Mouse (Mus musculus) midbrain, embryonic 11.5 days (tissue): ENCODE data around the gene Fam89b. TPM values are rescaled to one million over a fixed set of nuclear protein-coding genes. Genes with fewer than 3 reads are reported as not detected.
"Not testable (repeated sequence)": the region's sequence is repeated elsewhere in the genome, so short reads cannot be mapped to it uniquely, and the experiment has no call there.

Experiments used
- ATAC-seq: fragments of 200-750 bp; cut with Nextera tagmentation; 2 replicates; pipeline ENCODE4 v1.8.0; 2017; ENCODE audit warnings: moderate TSS enrichment, moderate library complexity; ENCODE audit not compliant: low FRiP score
- DNase-seq: peaks from one replicate; pipeline ENCODE4 v3.0.0; 2015; ENCODE audit warnings: low spot score; ENCODE audit errors: missing footprints
- H3K27ac ChIP-seq: fragments of 300-500 bp; sonication (generic); 2 replicates; pipeline ENCODE4 v1.5.1; 2014; ENCODE audit warnings: low read depth, low read length
- H3K27me3 ChIP-seq: fragments of 300-500 bp; sonication (generic); 2 replicates; pipeline ENCODE4 v1.6.1; 2014; ENCODE audit warnings: mild to moderate bottlenecking, low read length, moderate library complexity, mixed read lengths; ENCODE audit not compliant: control insufficient read depth, insufficient read depth
- H3K36me3 ChIP-seq: fragments of 300-500 bp; sonication (generic); 2 replicates; pipeline ENCODE4 v1.6.1; 2014; ENCODE audit warnings: mild to moderate bottlenecking, low read length, moderate library complexity, mixed read lengths; ENCODE audit not compliant: control insufficient read depth, insufficient read depth
- H3K4me1 ChIP-seq: fragments of 300-500 bp; sonication (generic); 2 replicates; pipeline ENCODE4 v1.6.1; 2014; ENCODE audit warnings: low read length; ENCODE audit not compliant: control insufficient read depth, insufficient read depth
- H3K4me2 ChIP-seq: fragments of 300-500 bp; sonication (generic); 2 replicates; pipeline ENCODE4 v1.6.1; 2014; ENCODE audit warnings: mild to moderate bottlenecking, moderate library complexity
- H3K4me3 ChIP-seq: fragments of 300-500 bp; sonication (generic); 2 replicates; pipeline ENCODE4 v1.5.1; 2014; ENCODE audit warnings: low read depth, low read length
- H3K9ac ChIP-seq: fragments of 300-500 bp; sonication (generic); 2 replicates; pipeline ENCODE4 v1.6.1; 2014; ENCODE audit warnings: low read length
- H3K9me3 ChIP-seq: fragments of 300-500 bp; sonication (generic); 2 replicates; pipeline ENCODE4 v1.6.1; 2016; ENCODE audit warnings: low read length; ENCODE audit not compliant: control insufficient read depth
- WGBS: fragments of 180-500 bp; shearing (Covaris S2); extraction: QIAGEN DNeasy Blood & Tissue Kit; methylation state at CpG from one replicate; pipeline ENCODE4 v1.1.7; 2014; 5-methylcytosine and 5-hydroxymethylcytosine counted together
- polyA plus RNA-seq: library from polyadenylated mRNA; unstranded; fragments of >200 nt; fragmentation: Nextera tagmentation; extraction: Ambion mirVana; gene quantifications from 2 replicates; pipeline ENCODE4 v1.2.1, GENCODE M21; 2014

Fam89b gene
- polyA plus RNA-seq, 1 experiment from 2014 or later = 158 TPM

DNA sequence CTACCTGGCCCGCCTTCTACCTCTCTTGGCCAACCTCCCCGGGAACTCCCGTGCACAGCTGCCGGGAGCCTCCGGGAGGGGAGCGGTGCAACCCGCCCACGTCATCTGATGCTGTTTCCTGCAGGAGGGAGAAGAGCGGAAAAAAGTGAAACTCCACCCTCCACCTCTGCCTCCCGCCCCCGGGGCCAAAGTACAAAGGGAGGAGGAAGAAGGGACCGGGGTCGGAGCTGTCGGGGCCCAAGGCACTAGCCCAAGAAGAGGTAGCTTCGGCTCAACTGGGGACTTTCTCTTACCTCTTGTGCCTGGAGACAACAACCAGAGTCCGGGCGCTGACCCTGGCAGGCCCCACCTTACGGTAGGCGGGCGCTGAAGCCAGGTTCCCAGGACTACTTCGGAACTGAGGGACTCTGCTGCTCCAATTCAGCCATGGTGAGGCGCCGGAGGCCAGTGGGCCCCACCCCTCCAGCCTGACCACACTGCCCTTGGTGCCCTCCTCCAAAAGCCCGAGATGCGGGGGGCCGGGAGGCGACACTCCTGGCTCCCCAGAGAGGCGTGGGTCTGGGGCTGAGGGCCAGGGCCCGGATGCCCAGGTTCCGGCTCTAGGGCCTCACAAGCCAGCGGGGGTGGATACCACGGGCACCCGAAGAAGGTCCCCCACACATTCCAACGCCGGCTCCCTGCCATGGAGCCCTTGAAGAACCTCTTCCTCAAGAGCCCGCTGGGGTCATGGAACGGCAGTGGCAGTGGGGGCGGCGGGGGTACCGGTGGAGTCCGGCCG is 39.7 kb downstream of the Fam89b start:
- Histone ChIP-seq H3K27ac (peak overlapping the region; percentile 62), H3K4me3 (peak overlapping the region; percentile 90), H3K9ac (peak overlapping the region; percentile 73), H3K9me3 (no peaks in the 10 kb centered on the region), H3K4me2 (peak overlapping the region; percentile 99), H3K36me3 (peaks cover 13% of the 10 kb centered on the region), H3K27me3 (no peaks in the 10 kb centered on the region), H3K4me1 (peaks cover 33% of the 10 kb centered on the region)
- peak; percentile 92 for DNase-seq
- WGBS = 14% methylated on average over 42 of the region's 42 CpGs
- ATAC-seq = peak; percentile 15; the same call in 1 of the 2 replicates

DNA sequence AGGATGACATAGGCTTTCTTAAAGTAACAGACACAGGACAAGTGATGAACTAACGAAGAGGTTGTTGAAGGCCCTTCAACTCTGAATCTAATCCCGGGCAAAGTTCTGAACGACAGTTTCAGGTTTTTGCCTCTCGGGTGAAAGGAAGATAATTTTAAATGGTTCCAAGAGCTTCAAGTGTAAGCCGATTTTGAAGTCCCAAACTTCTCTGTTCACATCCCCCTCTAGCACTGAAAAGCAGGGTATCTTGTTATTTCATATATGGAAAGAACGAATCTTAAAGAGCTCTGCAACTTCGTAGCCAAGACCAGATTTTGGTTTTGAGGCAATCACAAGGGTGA is 40.4 kb downstream of the Fam89b start:
- Histone ChIP-seq H3K4me3 (peak overlapping the region; percentile 90), H3K4me2 (peak overlapping the region; percentile 99), H3K27me3 (no peaks in the 10 kb centered on the region), H3K27ac (peak overlapping the region; percentile 62), H3K9ac (peak overlapping the region; percentile 73), H3K9me3 (no peaks in the 10 kb centered on the region), H3K36me3 (peaks cover 14% of the 10 kb centered on the region), H3K4me1 (peaks cover 33% of the 10 kb centered on the region)
- WGBS = under 1% methylated on average over 7 of the region's 7 CpGs
- no peak for DNase-seq
- no peak for ATAC-seq

DNA sequence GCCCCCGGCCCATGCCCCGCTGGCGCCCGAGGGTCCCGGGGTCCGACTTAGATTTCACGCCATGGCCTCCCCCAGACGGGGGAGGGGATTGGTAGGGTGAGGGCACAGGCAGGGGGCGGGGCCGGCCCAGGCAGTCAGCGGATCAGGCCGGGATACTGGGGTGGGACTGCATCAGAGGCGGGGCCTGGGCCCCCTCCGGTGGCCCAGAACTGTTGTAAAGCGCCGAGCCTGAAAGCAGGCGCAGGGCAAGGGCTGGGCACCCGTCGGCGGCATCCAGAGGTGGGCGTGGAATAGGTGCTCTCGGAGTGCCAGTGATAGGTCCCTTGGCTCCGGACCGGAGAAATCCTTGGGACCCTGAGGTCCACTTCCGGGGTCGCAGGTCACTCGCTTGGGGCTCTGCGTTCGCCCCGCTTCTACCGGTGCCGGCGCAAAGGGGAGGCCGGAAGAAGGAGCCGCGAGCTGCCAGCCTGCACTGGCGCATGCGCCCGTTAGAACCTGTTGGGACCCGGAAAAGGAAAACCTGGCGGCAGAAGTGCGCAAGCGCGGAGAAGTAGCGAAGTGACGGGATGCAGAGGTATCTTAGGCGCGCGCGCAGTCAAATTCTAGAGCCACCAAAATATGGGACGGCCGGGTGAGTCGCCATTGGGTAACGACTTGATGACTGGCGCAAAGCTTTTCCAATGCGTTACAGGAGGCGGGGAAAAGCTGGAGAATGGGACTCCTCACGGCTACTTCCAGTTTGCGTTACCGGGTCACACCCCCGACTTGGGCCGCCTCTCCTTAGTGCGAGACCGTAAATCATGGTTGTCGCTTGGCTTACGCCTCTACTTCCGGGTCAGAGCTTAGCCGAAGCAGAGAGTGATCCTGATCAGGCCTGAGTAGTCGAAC is 41.0 kb downstream of the Fam89b start, which contains the start of the genes Map3k11 and Pcnx3:
Gene Map3k11, plus strand, starts transcription at position 543 of the 888 bp plus-strand sequence.
Gene Pcnx3, minus strand, starts transcription at position 709 of the 888 bp plus-strand sequence.
- ATAC-seq (peak; percentile 91), DNase-seq (peak; percentile 99)
- Histone ChIP-seq H3K27me3 (no peaks in the 10 kb centered on the region), H3K4me2 (peak within 1 kb of the TSS; percentile 99), H3K27ac (peak within 1 kb of the TSS; percentile 76), H3K4me3 (peak within 1 kb of the TSS; percentile 90), H3K9ac (peak within 1 kb of the TSS; percentile 85), H3K36me3 (peaks cover 20% of the 10 kb centered on the region), H3K4me1 (peaks cover 33% of the 10 kb centered on the region), H3K9me3 (no peaks in the 10 kb centered on the region)
- WGBS = under 1% methylated on average over 69 of the region's 69 CpGs

DNA sequence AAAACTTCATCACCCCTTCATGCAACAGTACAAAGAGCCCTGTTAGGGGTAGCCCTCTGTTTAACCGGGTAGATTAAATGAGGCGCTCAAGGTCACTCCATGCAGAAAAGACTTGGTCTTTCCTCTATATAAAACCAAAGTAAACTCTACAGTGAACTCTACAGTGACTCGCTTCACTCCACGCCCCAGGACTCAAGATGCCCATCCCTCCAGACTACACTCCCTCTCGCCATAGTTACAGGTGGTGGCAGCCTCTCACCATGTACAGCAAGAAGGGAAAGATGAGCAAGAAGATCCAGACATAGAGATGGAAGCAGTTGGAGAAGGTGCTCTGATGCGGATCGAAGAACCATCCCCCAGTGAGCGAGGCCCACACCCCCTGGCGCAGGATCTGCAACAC is 41.7 kb downstream of the Fam89b start:
- no peaks in the 10 kb centered on the region for H3K9me3 ChIP-seq
- H3K4me1 ChIP-seq = peaks cover 33% of the 10 kb centered on the region
- peaks cover 25% of the 10 kb centered on the region for H3K36me3 ChIP-seq
- H3K4me2 ChIP-seq = peak overlapping the region; percentile 99
- no peaks in the 10 kb centered on the region for H3K27me3 ChIP-seq
- peak overlapping the region; percentile 90 for H3K4me3 ChIP-seq
- WGBS = 21% methylated on average over 9 of the region's 9 CpGs
- H3K9ac ChIP-seq = peak overlapping the region; percentile 85
- no peak for ATAC-seq
- DNase-seq = no peak
- H3K27ac ChIP-seq = peak overlapping the region; percentile 76

DNA sequence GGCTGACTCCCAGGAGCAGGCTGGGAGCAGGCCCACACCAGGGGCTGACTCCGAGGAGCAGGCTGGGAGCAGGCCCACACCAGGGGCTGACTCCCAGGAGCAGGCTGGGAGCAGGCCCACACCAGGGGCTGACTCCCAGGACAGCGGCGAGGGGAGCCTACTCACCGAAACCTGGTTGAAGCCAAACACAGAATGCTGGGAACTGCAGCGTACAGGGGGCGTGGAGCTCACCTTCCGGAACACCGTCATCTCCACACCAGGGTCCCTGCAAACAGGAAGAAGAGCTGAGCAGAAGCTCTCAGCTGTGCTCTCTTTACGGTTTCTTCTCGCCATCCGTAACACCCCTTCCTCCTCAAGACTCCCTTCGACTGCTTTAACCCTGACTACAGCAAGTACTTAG is 42.5 kb downstream of the Fam89b start:
- DNase-seq, H3K27ac ChIP-seq, H3K27me3 ChIP-seq, H3K4me2 ChIP-seq, H3K9ac ChIP-seq, H3K9me3 ChIP-seq, H3K4me3 ChIP-seq, ATAC-seq: not testable (repeated sequence)
- peaks cover 28% of the 10 kb centered on the region for H3K4me1 ChIP-seq
- H3K36me3 ChIP-seq = peaks cover 30% of the 10 kb centered on the region
- WGBS = 88% methylated on average over 12 of the region's 12 CpGs

DNA sequence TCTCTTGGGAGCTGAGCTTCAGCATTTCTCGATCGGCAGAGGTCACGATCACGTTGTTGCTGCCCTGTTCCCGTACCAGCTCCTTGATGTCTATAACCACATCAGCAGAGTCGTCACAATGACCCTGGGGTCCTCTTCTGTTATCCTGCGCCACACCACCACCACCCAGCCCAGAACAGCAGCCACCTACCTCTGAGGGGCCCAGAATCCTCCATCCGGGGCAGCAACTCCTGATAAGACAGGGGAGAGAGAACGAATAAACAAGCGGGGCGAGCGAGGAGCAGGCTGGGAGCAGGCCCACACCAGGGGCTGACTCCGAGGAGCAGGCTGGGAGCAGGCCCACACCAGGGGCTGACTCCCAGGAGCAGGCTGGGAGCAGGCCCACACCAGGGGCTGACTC is 43.0 kb downstream of the Fam89b start:
- H3K27ac ChIP-seq = no peak overlapping the region
- H3K9me3 ChIP-seq = no peaks in the 10 kb centered on the region
- H3K4me3 ChIP-seq = no peak overlapping the region
- DNase-seq (no peak), ATAC-seq (no peak)
- 92% methylated on average over 13 of the region's 13 CpGs for WGBS
- H3K4me1 ChIP-seq = peaks cover 25% of the 10 kb centered on the region
- no peak overlapping the region for H3K4me2 ChIP-seq
- peaks cover 32% of the 10 kb centered on the region for H3K36me3 ChIP-seq
- H3K9ac ChIP-seq = no peak overlapping the region
- H3K27me3 ChIP-seq = no peaks in the 10 kb centered on the region

DNA sequence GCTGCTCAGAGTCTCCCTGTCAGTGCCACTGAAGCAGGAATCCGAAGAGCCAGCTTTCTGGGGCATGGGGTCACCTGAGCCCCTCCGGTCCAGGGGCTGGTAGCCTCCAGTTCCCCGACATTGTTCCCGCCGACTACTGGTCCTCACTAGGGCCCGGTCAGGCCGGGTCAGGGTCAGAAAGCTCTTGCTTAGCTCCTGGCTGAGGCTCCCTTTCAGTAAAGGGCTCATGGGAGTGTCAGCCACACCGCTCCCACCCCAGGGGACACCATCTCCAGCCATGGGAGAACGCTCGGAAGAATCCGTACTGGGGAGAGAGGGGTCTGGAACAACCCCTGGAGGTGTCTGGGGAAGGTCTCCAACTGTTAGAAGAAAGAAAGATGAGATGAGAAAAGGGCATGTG is 43.6 kb downstream of the Fam89b start:
- Histone ChIP-seq H3K4me1 (peaks cover 20% of the 10 kb centered on the region), H3K36me3 (peaks cover 36% of the 10 kb centered on the region), H3K27ac (no peak overlapping the region), H3K9ac (no peak overlapping the region), H3K9me3 (no peaks in the 10 kb centered on the region), H3K27me3 (no peaks in the 10 kb centered on the region), H3K4me3 (no peak overlapping the region), H3K4me2 (no peak overlapping the region)
- WGBS = 95% methylated on average over 11 of the region's 11 CpGs
- ATAC-seq (no peak), DNase-seq (no peak)

DNA sequence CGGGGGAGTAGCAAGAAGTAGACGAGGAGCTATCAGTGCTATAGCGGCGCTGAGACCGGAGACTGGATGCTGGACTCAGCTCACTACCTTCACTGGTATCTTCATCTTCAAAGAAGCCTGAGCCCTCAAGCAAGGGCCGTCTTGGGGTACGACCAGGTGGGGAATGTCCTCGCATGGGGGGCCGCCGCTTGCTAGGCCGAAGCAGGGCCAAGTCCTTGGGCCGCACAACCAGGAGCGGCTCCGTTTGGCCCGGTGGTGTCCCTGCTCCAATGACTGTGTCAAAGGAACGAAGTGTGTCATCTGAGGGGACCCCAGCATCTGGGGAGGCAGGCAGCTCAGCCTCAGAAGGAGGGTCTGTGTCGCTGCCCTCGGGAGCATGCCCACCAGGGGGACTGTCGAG is 44.0 kb downstream of the Fam89b start:
- DNase-seq = no peak
- Histone ChIP-seq H3K27me3 (no peaks in the 10 kb centered on the region), H3K36me3 (peaks cover 36% of the 10 kb centered on the region), H3K9me3 (no peaks in the 10 kb centered on the region), H3K4me3 (no peak overlapping the region), H3K4me1 (peaks cover 16% of the 10 kb centered on the region), H3K4me2 (no peak overlapping the region), H3K27ac (no peak overlapping the region), H3K9ac (no peak overlapping the region)
- no peak for ATAC-seq
- WGBS = 95% methylated on average over 19 of the region's 19 CpGs

DNA sequence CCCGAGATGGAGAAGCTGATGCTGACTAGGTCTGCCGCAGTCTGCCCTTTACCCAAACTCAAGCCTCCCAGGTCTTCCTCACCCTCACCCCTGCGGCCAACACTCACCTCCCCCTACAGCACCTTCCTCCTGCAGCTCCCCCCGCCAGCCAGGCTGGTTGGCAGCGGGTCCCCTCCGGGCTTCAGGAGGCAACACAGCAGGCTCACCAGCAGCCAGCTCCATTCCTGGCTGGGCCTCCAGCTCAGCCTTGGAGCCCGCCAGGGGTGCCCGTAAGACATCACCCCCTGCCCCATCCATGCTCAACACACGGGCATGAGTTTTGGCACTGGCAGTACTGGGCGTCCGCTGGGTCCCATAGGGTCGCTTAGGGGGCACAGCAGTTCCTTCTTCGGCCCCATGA is 44.5 kb downstream of the Fam89b start:
- H3K9ac ChIP-seq = no peak overlapping the region
- no peak overlapping the region for H3K4me3 ChIP-seq
- no peak for DNase-seq
- H3K36me3 ChIP-seq = peaks cover 37% of the 10 kb centered on the region
- H3K4me2 ChIP-seq = no peak overlapping the region
- 87% methylated on average over 13 of the region's 13 CpGs for WGBS
- ATAC-seq = no peak
- H3K27me3 ChIP-seq = no peaks in the 10 kb centered on the region
- no peak overlapping the region for H3K27ac ChIP-seq
- peaks cover 11% of the 10 kb centered on the region for H3K4me1 ChIP-seq
- no peaks in the 10 kb centered on the region for H3K9me3 ChIP-seq
